Mouse (Mus musculus) liver, embryonic 12.5 days (tissue): ENCODE results near the gene Gm16506. TPM values are rescaled to one million over a fixed set of nuclear protein-coding genes. Genes with fewer than 3 reads are reported as not detected.
"Not testable (repeated sequence)": the region's sequence is repeated elsewhere in the genome, so short reads cannot be mapped to it uniquely, and the experiment has no call there.

Experiments used
- ATAC-seq: fragments of 200-750 bp; cut with Nextera tagmentation; 2 replicates; pipeline ENCODE4 v1.8.0; 2017; ENCODE audit warnings: moderate number of reproducible peaks, mild to moderate bottlenecking, moderate library complexity
- H3K27ac ChIP-seq: fragments of 300-500 bp; sonication (generic); 2 replicates; pipeline ENCODE4 v1.5.1; 2016; ENCODE audit warnings: mild to moderate bottlenecking
- H3K27me3 ChIP-seq: fragments of 300-500 bp; sonication (generic); replicated peaks from 2 replicates; pipeline ENCODE4 v1.6.1; 2016; ENCODE audit warnings: mild to moderate bottlenecking, moderate library complexity
- H3K36me3 ChIP-seq: fragments of 300-500 bp; sonication (generic); 2 replicates; pipeline ENCODE4 v1.6.1; 2016; ENCODE audit warnings: mild to moderate bottlenecking, moderate library complexity
- H3K4me1 ChIP-seq: fragments of 300-500 bp; sonication (generic); 2 replicates; pipeline ENCODE4 v1.6.1; 2016
- H3K4me2 ChIP-seq: fragments of 300-500 bp; sonication (generic); 2 replicates; pipeline ENCODE4 v1.6.1; 2016; ENCODE audit warnings: mild to moderate bottlenecking, moderate library complexity
- H3K4me3 ChIP-seq: fragments of 300-500 bp; sonication (generic); 2 replicates; pipeline ENCODE4 v1.5.1; 2016; ENCODE audit warnings: mild to moderate bottlenecking, moderate library complexity
- H3K9ac ChIP-seq: fragments of 300-500 bp; sonication (generic); 2 replicates; pipeline ENCODE4 v1.6.1; 2016; ENCODE audit warnings: mild to moderate bottlenecking, moderate library complexity
- H3K9me3 ChIP-seq: fragments of 300-500 bp; sonication (generic); replicated peaks from 2 replicates; pipeline ENCODE4 v1.6.1; 2016; ENCODE audit warnings: mild to moderate bottlenecking, moderate library complexity
- WGBS: fragments of 180-500 bp; shearing (Covaris S2); methylation state at CpG from one replicate; pipeline ENCODE4 v1.1.7; 2016; ENCODE audit not compliant: insufficient replicate concordance; 5-methylcytosine and 5-hydroxymethylcytosine counted together
- polyA plus RNA-seq: library from polyadenylated mRNA; unstranded; fragments of >200 nt; fragmentation: Nextera tagmentation; extraction: Ambion mirVana; gene quantifications from 2 replicates; pipeline ENCODE4 v1.2.1, GENCODE M21; 2016

Gm16506 gene
- polyA plus RNA-seq = not detected in 2 replicates

DNA sequence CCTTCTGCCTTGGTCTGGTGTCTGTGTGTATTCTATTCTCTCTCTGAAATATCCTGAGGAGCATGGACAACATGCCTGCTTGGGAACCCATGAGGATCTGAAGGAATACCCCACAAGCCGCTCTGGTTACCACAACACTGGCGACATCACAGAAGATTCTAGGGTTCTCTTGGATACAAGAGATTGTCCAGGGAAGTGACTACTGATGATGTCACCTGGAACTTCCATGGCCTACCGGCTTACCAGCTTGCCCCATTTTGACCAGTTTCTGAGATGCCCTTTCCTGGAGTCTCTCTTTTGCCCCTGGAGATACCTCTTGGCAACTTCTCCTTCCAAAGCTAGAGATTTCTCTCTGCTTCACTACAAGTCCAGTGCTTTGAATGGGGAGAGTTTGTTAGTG, at the start of gene Gm16506:
TSS of gene Gm16506 (minus strand) at position 101 of the 400 bp plus-strand sequence.
- H3K9me3 ChIP-seq, H3K4me2 ChIP-seq, H3K4me1 ChIP-seq, H3K4me3 ChIP-seq, H3K36me3 ChIP-seq, H3K27ac ChIP-seq, H3K27me3 ChIP-seq, ATAC-seq, H3K9ac ChIP-seq: not testable (repeated sequence)
- 65% methylated on average over 3 of the region's 3 CpGs for WGBS

DNA sequence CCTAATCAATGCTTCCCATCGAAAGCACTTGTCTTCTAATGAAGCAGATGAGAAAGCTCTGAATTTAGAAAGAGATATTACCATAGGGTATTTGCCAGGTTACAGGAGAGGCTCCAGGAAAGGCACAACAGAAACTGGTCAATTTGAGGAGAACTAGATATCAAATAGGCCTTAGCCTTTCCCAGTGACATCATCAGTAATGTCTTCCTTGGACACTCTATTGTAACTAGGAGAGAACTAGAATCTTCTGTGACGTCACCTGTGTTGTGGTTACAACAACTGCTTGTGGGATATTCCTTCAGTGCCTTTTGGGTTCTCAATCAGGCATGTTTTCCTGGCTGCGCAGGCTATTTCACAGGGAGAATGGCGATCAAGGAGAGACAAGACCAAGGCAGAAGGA, 20.3 kb upstream of the Gm16506 start, which contains the start of gene Gm6526:
TSS of gene Gm6526 (plus strand) at position 301 of the 400 bp plus-strand sequence.
- not testable (repeated sequence) for H3K36me3 ChIP-seq, ATAC-seq
- WGBS = 48% methylated on average over 4 of the region's 4 CpGs

DNA sequence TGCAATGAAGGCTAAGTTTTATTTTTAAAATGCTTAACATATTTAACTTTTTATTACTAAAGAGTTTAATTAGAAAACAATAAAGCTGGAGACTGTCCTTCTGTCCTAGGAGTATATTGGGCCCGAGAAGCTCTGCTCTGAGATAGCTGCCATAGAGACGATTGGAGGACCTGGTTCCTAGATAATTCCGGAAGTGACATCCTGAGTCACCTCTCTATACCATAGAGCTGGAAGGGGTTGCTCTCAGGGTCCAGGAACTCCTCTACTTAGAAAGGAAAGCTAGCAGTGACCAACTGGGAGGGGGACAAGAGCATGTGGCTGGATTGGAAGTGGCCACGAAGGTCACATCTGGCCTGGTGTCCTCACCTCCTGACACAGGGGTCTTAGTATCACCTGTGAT, 29.7 kb downstream of the Gm16506 start, which contains the start of gene Gm7324:
TSS of gene Gm7324 (plus strand) at position 208 of the 400 bp plus-strand sequence.
- H3K36me3 ChIP-seq, H3K4me2 ChIP-seq, H3K27me3 ChIP-seq, ATAC-seq, H3K27ac ChIP-seq, H3K9me3 ChIP-seq, H3K4me3 ChIP-seq, H3K9ac ChIP-seq, H3K4me1 ChIP-seq: not testable (repeated sequence)
- 70% methylated on average over 4 of the region's 4 CpGs for WGBS

More for the DNA sequence above, 20.3 kb upstream of the Gm16506 start, which contains the start of gene Gm6526:
- not testable (repeated sequence) for H3K27ac ChIP-seq, H3K4me2 ChIP-seq, H3K4me1 ChIP-seq, H3K27me3 ChIP-seq, H3K9ac ChIP-seq, H3K4me3 ChIP-seq, H3K9me3 ChIP-seq

DNA sequence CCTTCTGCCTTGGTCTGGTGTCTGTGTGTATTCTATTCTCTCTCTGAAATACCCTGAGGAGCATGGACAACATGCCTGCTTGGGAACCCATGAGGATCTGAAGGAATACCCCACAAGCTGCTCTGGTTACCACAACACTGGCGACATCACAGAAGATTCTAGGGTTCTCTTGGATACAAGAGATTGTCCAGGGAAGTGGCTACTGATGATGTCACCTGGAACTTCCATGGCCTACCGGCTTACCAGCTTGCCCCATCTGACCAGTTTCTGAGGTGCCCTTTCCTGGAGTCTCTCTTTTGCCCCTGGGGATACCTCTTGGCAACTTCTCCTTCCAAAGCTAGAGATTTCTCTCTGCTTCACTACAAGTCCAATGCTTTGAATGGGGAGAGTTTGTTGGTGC, 50.2 kb downstream of the Gm16506 start, which contains the start of gene Gm8165:
TSS of gene Gm8165 (minus strand) at position 101 of the 400 bp plus-strand sequence.
- not testable (repeated sequence) for H3K4me3 ChIP-seq, H3K27ac ChIP-seq, H3K9ac ChIP-seq, H3K36me3 ChIP-seq, H3K9me3 ChIP-seq, H3K4me1 ChIP-seq, H3K4me2 ChIP-seq, H3K27me3 ChIP-seq, ATAC-seq
- 62% methylated on average over 1 of the region's 2 CpGs for WGBS

Other genes starting within 250 kb of the Gm16506 start
- gene Gm5799, start 183.9 kb downstream of the Gm16506 start, polyA plus RNA-seq = not detected in 2 replicates
- not detected in 2 replicates for gene Gm17654, start 148.3 kb downstream of the Gm16506 start, polyA plus RNA-seq
- gene Gm10375, start 119.5 kb downstream of the Gm16506 start, polyA plus RNA-seq = not detected in 2 replicates
- gene Gm8165, start 50.3 kb downstream of the Gm16506 start, polyA plus RNA-seq = not detected in 2 replicates
- 0.77 and 1.2 TPM in 2 replicates for gene Gm7324, start 29.7 kb downstream of the Gm16506 start, polyA plus RNA-seq
- gene Gm6526, start 20.4 kb upstream of the Gm16506 start, polyA plus RNA-seq = not detected in 2 replicates
- not detected in 2 replicates for gene Gm8180, start 57.3 kb upstream of the Gm16506 start, polyA plus RNA-seq
- gene Ear1, start 148.0 kb upstream of the Gm16506 start, polyA plus RNA-seq = 3.5 and 12.1 TPM in 2 replicates
- gene Ear10, start 196.1 kb upstream of the Gm16506 start, polyA plus RNA-seq = not detected in 2 replicates
- 8.6 and 10.9 TPM in 2 replicates for gene Gm8113, start 197.9 kb upstream of the Gm16506 start, polyA plus RNA-seq
- gene Ang5, start 229.6 kb upstream of the Gm16506 start, polyA plus RNA-seq = not detected in 2 replicates